Mouse (Mus musculus): ENCODE data around the gene Egfl7. TPM values are rescaled to one million over a fixed set of nuclear protein-coding genes. Genes with fewer than 3 reads are reported as not detected.
A peak's percentile ranks its signal among the peaks of the same experiment; 100 is the strongest.

Egfl7 gene
- polyA plus RNA-seq, 1 experiment, result 105 TPM

- H3K36me3 ChIP-seq (ENCODE audit: control insufficient read depth, insufficient read depth, low read length), result no peaks in the 10 kb centered on the region
- H3K4me3 ChIP-seq (ENCODE audit: control insufficient read depth, insufficient read depth, low read length), result no peak overlapping the region
- 76% methylated on average over 9 of the region's 9 CpGs for WGBS
- peak; percentile 78 for DNase-seq
- H3K27me3 ChIP-seq (ENCODE audit: control insufficient read depth, insufficient read depth, low read length), result no peaks in the 10 kb centered on the region
- peak; percentile 70 for TF ChIP-seq CTCF (IDR thresholded peaks at IDR 0.05; ENCODE audit: borderline replicate concordance, control insufficient read depth, extremely low read depth, insufficient read depth, low read length, poor library complexity)
- no peak for TF ChIP-seq POLR2A (IDR thresholded peaks at IDR 0.05; ENCODE audit: control insufficient read depth, extremely low read depth, insufficient read depth, low read length, poor library complexity)
- H3K4me1 ChIP-seq (replicated peaks; ENCODE audit: control insufficient read depth, insufficient read depth, low read length), result peaks cover 16% of the 10 kb centered on the region
- H3K27ac ChIP-seq (ENCODE audit: control insufficient read depth, insufficient read depth, low read length), result no peak overlapping the region
Observed at GRCm38 (mm10) chr2:26594022-26594346, 14.2 kb downstream of the Egfl7 start.

GRCm38 (mm10) chr2:26594461-26594933 is 14.7 kb downstream of the Egfl7 start:
- peaks cover 16% of the 10 kb centered on the region for H3K4me1 ChIP-seq (replicated peaks; ENCODE audit: control insufficient read depth, insufficient read depth, low read length)
- WGBS, result 91% methylated on average over 7 of the region's 7 CpGs
- H3K4me3 ChIP-seq (ENCODE audit: control insufficient read depth, insufficient read depth, low read length), result no peak overlapping the region
- H3K27ac ChIP-seq (ENCODE audit: control insufficient read depth, insufficient read depth, low read length), result no peak overlapping the region
- TF ChIP-seq POLR2A (IDR thresholded peaks at IDR 0.05; ENCODE audit: control insufficient read depth, extremely low read depth, insufficient read depth, low read length, poor library complexity), result no peak
- H3K36me3 ChIP-seq (ENCODE audit: control insufficient read depth, insufficient read depth, low read length), result no peaks in the 10 kb centered on the region
- DNase-seq, result no peak
- no peaks in the 10 kb centered on the region for H3K27me3 ChIP-seq (ENCODE audit: control insufficient read depth, insufficient read depth, low read length)

GRCm38 (mm10) chr2:26594934-26595724 is 15.3 kb downstream of the Egfl7 start:
- H3K27ac ChIP-seq (ENCODE audit: control insufficient read depth, insufficient read depth, low read length), result no peak overlapping the region
- H3K36me3 ChIP-seq (ENCODE audit: control insufficient read depth, insufficient read depth, low read length), result no peaks in the 10 kb centered on the region
- TF ChIP-seq CTCF (IDR thresholded peaks at IDR 0.05; ENCODE audit: borderline replicate concordance, control insufficient read depth, extremely low read depth, insufficient read depth, low read length, poor library complexity), result no peak
- no peak for TF ChIP-seq POLR2A (IDR thresholded peaks at IDR 0.05; ENCODE audit: control insufficient read depth, extremely low read depth, insufficient read depth, low read length, poor library complexity)
- H3K4me1 ChIP-seq (replicated peaks; ENCODE audit: control insufficient read depth, insufficient read depth, low read length), result peaks cover 16% of the 10 kb centered on the region
- no peaks in the 10 kb centered on the region for H3K27me3 ChIP-seq (ENCODE audit: control insufficient read depth, insufficient read depth, low read length)
- DNase-seq, result no peak
- no peak overlapping the region for H3K4me3 ChIP-seq (ENCODE audit: control insufficient read depth, insufficient read depth, low read length)
- 87% methylated on average over 6 of the region's 6 CpGs for WGBS

GRCm38 (mm10) chr2:26595725-26596435 is 16.1 kb downstream of the Egfl7 start:
- TF ChIP-seq POLR2A (IDR thresholded peaks at IDR 0.05; ENCODE audit: control insufficient read depth, extremely low read depth, insufficient read depth, low read length, poor library complexity) (no peak), CTCF (IDR thresholded peaks at IDR 0.05; ENCODE audit: borderline replicate concordance, control insufficient read depth, extremely low read depth, insufficient read depth, low read length, poor library complexity) (no peak)
- H3K27ac ChIP-seq (ENCODE audit: control insufficient read depth, insufficient read depth, low read length), result no peak overlapping the region; the same call in 1 of the 2 replicates
- DNase-seq, result no peak

GRCm38 (mm10) chr2:26596898-26597297 is 17.1 kb downstream of the Egfl7 start:
- Histone ChIP-seq H3K27me3 (ENCODE audit: control insufficient read depth, insufficient read depth, low read length) (no peaks in the 10 kb centered on the region), H3K36me3 (ENCODE audit: control insufficient read depth, insufficient read depth, low read length) (no peaks in the 10 kb centered on the region), H3K4me3 (ENCODE audit: control insufficient read depth, insufficient read depth, low read length) (no peak overlapping the region), H3K4me1 (replicated peaks; ENCODE audit: control insufficient read depth, insufficient read depth, low read length) (peaks cover 16% of the 10 kb centered on the region), H3K27ac (ENCODE audit: control insufficient read depth, insufficient read depth, low read length) (no peak overlapping the region)
- DNase-seq, result no peak
- 100% methylated on average over 3 of the region's 3 CpGs for WGBS
- TF ChIP-seq POLR2A (IDR thresholded peaks at IDR 0.05; ENCODE audit: control insufficient read depth, extremely low read depth, insufficient read depth, low read length, poor library complexity) (no peak), CTCF (IDR thresholded peaks at IDR 0.05; ENCODE audit: borderline replicate concordance, control insufficient read depth, extremely low read depth, insufficient read depth, low read length, poor library complexity) (no peak)

More at GRCm38 (mm10) chr2:26595725-26596435, 16.1 kb downstream of the Egfl7 start:
- H3K27me3 ChIP-seq (ENCODE audit: control insufficient read depth, insufficient read depth, low read length), result no peaks in the 10 kb centered on the region
- WGBS, result 40% methylated on average over 11 of the region's 11 CpGs
- no peaks in the 10 kb centered on the region for H3K36me3 ChIP-seq (ENCODE audit: control insufficient read depth, insufficient read depth, low read length)
- H3K4me1 ChIP-seq (replicated peaks; ENCODE audit: control insufficient read depth, insufficient read depth, low read length), result peaks cover 16% of the 10 kb centered on the region
- H3K4me3 ChIP-seq (ENCODE audit: control insufficient read depth, insufficient read depth, low read length), result no peak overlapping the region

- H3K27ac ChIP-seq (ENCODE audit: control insufficient read depth, insufficient read depth, low read length), result no peak overlapping the region
- H3K4me1 ChIP-seq (replicated peaks; ENCODE audit: control insufficient read depth, insufficient read depth, low read length), result peaks cover 16% of the 10 kb centered on the region
- no peak overlapping the region for H3K4me3 ChIP-seq (ENCODE audit: control insufficient read depth, insufficient read depth, low read length)
- H3K27me3 ChIP-seq (ENCODE audit: control insufficient read depth, insufficient read depth, low read length), result no peaks in the 10 kb centered on the region
- no peak for DNase-seq
- WGBS, result 97% methylated on average over 2 of the region's 2 CpGs
- TF ChIP-seq CTCF (IDR thresholded peaks at IDR 0.05; ENCODE audit: borderline replicate concordance, control insufficient read depth, extremely low read depth, insufficient read depth, low read length, poor library complexity), result no peak
- TF ChIP-seq POLR2A (IDR thresholded peaks at IDR 0.05; ENCODE audit: control insufficient read depth, extremely low read depth, insufficient read depth, low read length, poor library complexity), result no peak
- H3K36me3 ChIP-seq (ENCODE audit: control insufficient read depth, insufficient read depth, low read length), result no peaks in the 10 kb centered on the region
Observed at GRCm38 (mm10) chr2:26597810-26598209, 18.0 kb downstream of the Egfl7 start.

All from thymus, adult 2 months (tissue).